Mouse (Mus musculus) liver, embryonic 11.5 days (tissue): ENCODE results near the gene Ky. TPM values are rescaled to one million over a fixed set of nuclear protein-coding genes. Genes with fewer than 3 reads are reported as not detected.

Experiments used
- ATAC-seq: fragments of 200-750 bp; cut with Nextera tagmentation; replicated peaks from 2 replicates; pipeline ENCODE4 v1.8.0; 2017; ENCODE audit warnings: moderate number of reproducible peaks, mild to moderate bottlenecking, moderate TSS enrichment, moderate library complexity; ENCODE audit not compliant: low FRiP score
- DNase-seq: peaks from one replicate; pipeline ENCODE4 v3.0.0-alpha.2; 2017; ENCODE audit warnings: low spot score
- H3K27ac ChIP-seq: fragments of 300-500 bp; sonication (generic); 2 replicates; pipeline ENCODE4 v1.5.1; 2014; ENCODE audit warnings: mild to moderate bottlenecking, low read depth, low read length, control low read depth
- H3K27me3 ChIP-seq: fragments of 300-500 bp; sonication (generic); replicated peaks from 2 replicates; pipeline ENCODE4 v1.6.1; 2014; ENCODE audit warnings: low read length, mixed read lengths; ENCODE audit not compliant: control insufficient read depth, insufficient read depth
- H3K36me3 ChIP-seq: fragments of 300-500 bp; sonication (generic); 2 replicates; pipeline ENCODE4 v1.6.1; 2014; ENCODE audit warnings: mild to moderate bottlenecking, low read length, moderate library complexity, mixed read lengths; ENCODE audit not compliant: control insufficient read depth, insufficient read depth
- H3K4me1 ChIP-seq: fragments of 300-500 bp; sonication (generic); replicated peaks from 2 replicates; pipeline ENCODE4 v1.6.1; 2014; ENCODE audit warnings: low read length, mixed read lengths; ENCODE audit not compliant: control insufficient read depth, insufficient read depth
- H3K4me2 ChIP-seq: fragments of 300-500 bp; sonication (generic); 2 replicates; pipeline ENCODE4 v1.6.1; 2014; ENCODE audit warnings: mild to moderate bottlenecking, control low read depth, moderate library complexity
- H3K4me3 ChIP-seq: fragments of 300-500 bp; sonication (generic); 2 replicates; pipeline ENCODE4 v1.5.1; 2014; ENCODE audit warnings: low read depth, low read length, control low read depth
- H3K9ac ChIP-seq: fragments of 300-500 bp; sonication (generic); 2 replicates; pipeline ENCODE4 v1.6.1; 2014; ENCODE audit warnings: low read depth, low read length, control low read depth
- H3K9me3 ChIP-seq: fragments of 300-500 bp; sonication (generic); 2 replicates; pipeline ENCODE4 v1.6.1; 2016; ENCODE audit warnings: low read length, inconsistent platforms, mixed read lengths; ENCODE audit not compliant: control insufficient read depth
- WGBS: fragments of 180-500 bp; shearing (Covaris S2); extraction: QIAGEN DNeasy Blood & Tissue Kit; methylation state at CpG from one replicate; pipeline ENCODE4 v1.1.7; 2014; 5-methylcytosine and 5-hydroxymethylcytosine counted together
- polyA plus RNA-seq: library from polyadenylated mRNA; unstranded; fragments of >200 nt; fragmentation: Nextera tagmentation; extraction: Ambion mirVana; gene quantifications from 2 replicates; pipeline ENCODE4 v1.2.1, GENCODE M21; 2014

The Ky gene
- polyA plus RNA-seq, 1 experiment from 2014 or later: not detected

- no peak for DNase-seq
Observed at GRCm38 (mm10) chr9:102498701-102499100, 6.8 kb upstream of the Ky start.

GRCm38 (mm10) chr9:102499266-102499665 is 6.3 kb upstream of the Ky start:
- no peaks in the 10 kb centered on the region for H3K36me3 ChIP-seq
- H3K27me3 ChIP-seq: no peaks in the 10 kb centered on the region
- H3K4me2 ChIP-seq: no peak overlapping the region
- H3K4me3 ChIP-seq: no peak overlapping the region
- H3K9ac ChIP-seq: no peak overlapping the region
- ATAC-seq (no peak), DNase-seq (no peak)
- no peaks in the 10 kb centered on the region for H3K4me1 ChIP-seq
- WGBS: 81% methylated on average over 4 of the region's 4 CpGs
- H3K9me3 ChIP-seq: no peaks in the 10 kb centered on the region
- no peak overlapping the region for H3K27ac ChIP-seq

More at GRCm38 (mm10) chr9:102498701-102499100, 6.8 kb upstream of the Ky start:
- H3K27me3 ChIP-seq: no peaks in the 10 kb centered on the region
- no peak overlapping the region for H3K27ac ChIP-seq
- no peaks in the 10 kb centered on the region for H3K4me1 ChIP-seq
- no peaks in the 10 kb centered on the region for H3K36me3 ChIP-seq
- no peak overlapping the region for H3K4me3 ChIP-seq
- no peak overlapping the region for H3K4me2 ChIP-seq
- H3K9ac ChIP-seq: no peak overlapping the region
- no peaks in the 10 kb centered on the region for H3K9me3 ChIP-seq
- WGBS: 89% methylated on average over 6 of the region's 6 CpGs
- no peak for ATAC-seq

GRCm38 (mm10) chr9:102499746-102500145 is 5.8 kb upstream of the Ky start:
- H3K4me1 ChIP-seq: no peaks in the 10 kb centered on the region
- H3K27ac ChIP-seq: no peak overlapping the region
- no peaks in the 10 kb centered on the region for H3K36me3 ChIP-seq
- peaks cover 1% of the 10 kb centered on the region; the same call in 1 of the 2 replicates for H3K27me3 ChIP-seq
- no peak for DNase-seq
- ATAC-seq: no peak
- H3K9ac ChIP-seq: no peak overlapping the region
- no peak overlapping the region for H3K4me3 ChIP-seq
- H3K4me2 ChIP-seq: no peak overlapping the region
- H3K9me3 ChIP-seq: no peaks in the 10 kb centered on the region

GRCm38 (mm10) chr9:102501113-102501512 is 4.4 kb upstream of the Ky start:
- Histone ChIP-seq H3K4me1 (no peaks in the 10 kb centered on the region), H3K4me2 (no peak overlapping the region), H3K27me3 (peaks cover 15% of the 10 kb centered on the region), H3K36me3 (no peaks in the 10 kb centered on the region), H3K9ac (no peak overlapping the region), H3K9me3 (no peaks in the 10 kb centered on the region), H3K4me3 (no peak overlapping the region), H3K27ac (no peak overlapping the region)
- DNase-seq: no peak
- no peak for ATAC-seq
- 68% methylated on average over 4 of the region's 4 CpGs for WGBS

DNA sequence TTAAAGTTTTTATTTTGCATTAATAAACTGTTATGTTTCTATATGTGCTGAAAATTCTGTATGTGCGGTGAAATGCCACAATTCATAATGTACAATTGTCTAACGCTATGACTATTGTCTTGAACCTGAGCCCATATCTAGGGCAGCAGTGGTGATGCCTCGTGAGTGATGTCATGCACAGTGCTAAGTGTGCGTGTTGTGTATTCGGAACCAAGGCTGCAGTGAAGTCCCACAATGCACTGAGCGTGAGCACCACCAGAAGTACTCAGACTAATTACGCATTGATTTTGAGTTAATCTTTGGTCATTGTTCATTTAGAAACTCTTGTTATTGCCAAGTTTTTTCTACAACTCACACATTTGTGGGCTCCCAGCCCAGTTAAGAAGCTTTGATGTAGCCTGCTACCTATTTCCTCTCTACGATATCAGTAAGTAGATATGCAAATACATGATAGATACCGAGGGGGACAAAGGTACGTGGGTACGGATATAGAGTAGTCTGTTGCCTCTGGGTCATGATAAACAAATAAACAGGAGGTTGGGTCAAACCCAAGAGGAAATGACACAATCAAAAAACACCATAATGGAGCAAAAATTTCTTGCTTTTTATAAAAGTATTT is 3.4 kb upstream of the Ky start:
- WGBS: 72% methylated on average over 11 of the region's 11 CpGs
- Histone ChIP-seq H3K9me3 (no peaks in the 10 kb centered on the region), H3K4me2 (no peak overlapping the region), H3K27me3 (peaks cover 25% of the 10 kb centered on the region), H3K4me3 (no peak overlapping the region), H3K9ac (no peak overlapping the region), H3K27ac (no peak overlapping the region), H3K4me1 (no peaks in the 10 kb centered on the region), H3K36me3 (no peaks in the 10 kb centered on the region)
- DNase-seq: no peak
- no peak for ATAC-seq

DNA sequence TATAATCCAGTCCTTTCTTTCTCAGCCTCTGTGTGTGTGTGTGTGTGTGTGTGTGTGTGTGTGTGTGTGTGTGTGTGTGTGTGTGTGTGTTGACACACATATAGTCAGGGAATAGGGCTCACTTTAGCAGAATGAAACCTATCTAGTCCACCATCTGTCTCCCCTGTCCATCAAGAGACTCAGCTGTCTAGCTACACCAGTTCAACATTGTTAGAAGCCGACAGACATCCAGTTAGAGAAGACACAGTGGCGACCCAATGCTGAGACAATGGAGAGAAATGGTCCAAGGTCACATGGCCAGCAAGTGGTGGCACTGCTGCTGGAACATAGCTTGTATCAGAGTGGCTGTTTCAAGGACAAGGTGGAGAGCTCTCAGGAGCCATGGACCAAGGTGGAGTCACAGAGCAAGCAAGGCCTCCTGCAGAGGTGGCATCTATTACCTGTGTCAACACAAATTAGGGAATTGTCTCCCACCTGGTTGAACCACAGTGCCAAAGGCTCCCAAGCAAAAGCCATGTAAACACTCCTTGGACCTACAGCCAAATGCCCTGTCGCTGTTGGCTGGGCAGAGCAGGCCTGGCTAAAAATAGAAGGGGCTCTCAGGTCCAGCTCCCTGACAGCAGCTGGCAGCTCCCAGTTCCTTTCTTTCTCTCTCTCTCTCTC is 703 bp upstream of the Ky start:
- Histone ChIP-seq H3K4me2 (no peak overlapping the region), H3K36me3 (no peaks in the 10 kb centered on the region), H3K9me3 (no peaks in the 10 kb centered on the region), H3K9ac (no peak overlapping the region), H3K27ac (no peak overlapping the region), H3K27me3 (peaks cover 32% of the 10 kb centered on the region), H3K4me3 (no peak overlapping the region), H3K4me1 (no peaks in the 10 kb centered on the region)
- no peak for DNase-seq
- 67% methylated on average over 3 of the region's 3 CpGs for WGBS
- ATAC-seq: no peak

DNA sequence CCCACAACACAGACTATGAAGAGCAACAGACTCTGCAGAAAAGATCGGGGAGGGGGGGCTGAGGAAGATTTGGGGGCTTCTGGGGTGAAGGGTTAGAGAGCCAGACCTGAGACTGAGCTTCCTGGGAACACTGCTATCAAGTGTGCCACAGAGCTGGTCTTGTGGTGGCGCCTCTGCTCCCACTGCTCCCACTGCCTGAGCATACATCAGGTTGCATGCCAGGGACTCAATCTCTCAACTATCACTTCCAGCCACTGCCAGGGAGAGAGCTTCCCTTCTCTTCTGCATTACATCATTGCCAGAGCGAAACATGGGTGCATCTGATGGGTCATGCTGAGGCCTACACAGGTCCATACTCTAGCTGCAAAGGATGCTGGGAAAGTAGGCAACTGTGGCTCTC is 2.8 kb downstream of the Ky start:
- ATAC-seq: no peak
- no peak overlapping the region for H3K9ac ChIP-seq
- H3K27ac ChIP-seq: no peak overlapping the region
- peaks cover 32% of the 10 kb centered on the region for H3K27me3 ChIP-seq
- H3K9me3 ChIP-seq: no peaks in the 10 kb centered on the region
- H3K4me2 ChIP-seq: no peak overlapping the region
- no peak overlapping the region for H3K4me3 ChIP-seq
- no peaks in the 10 kb centered on the region for H3K36me3 ChIP-seq
- DNase-seq: no peak
- H3K4me1 ChIP-seq: no peaks in the 10 kb centered on the region
- WGBS: 73% methylated on average over 3 of the region's 3 CpGs

DNA sequence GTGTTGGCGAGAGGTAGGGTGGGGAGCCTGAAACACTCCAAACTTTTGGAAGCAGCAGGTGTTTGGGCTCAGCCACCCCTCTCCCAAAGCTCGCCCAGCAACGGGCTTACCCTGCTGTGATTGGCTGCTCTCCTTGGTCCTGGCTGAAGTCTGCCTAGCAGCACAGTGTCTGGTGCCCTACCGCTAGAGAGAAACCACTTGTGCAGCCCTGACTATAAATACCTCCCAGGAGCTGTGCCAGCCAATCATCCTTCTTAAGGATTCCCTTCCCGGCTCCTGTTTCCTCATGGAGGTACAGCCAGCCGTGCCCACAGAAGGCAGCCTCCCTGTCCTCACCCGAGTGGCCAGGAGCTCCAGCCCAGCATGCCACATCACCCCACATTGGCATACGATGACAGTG is 5.9 kb downstream of the Ky start:
- H3K27ac ChIP-seq: no peak overlapping the region
- H3K9me3 ChIP-seq: no peaks in the 10 kb centered on the region
- H3K9ac ChIP-seq: no peak overlapping the region
- 42% methylated on average over 8 of the region's 8 CpGs for WGBS
- H3K4me2 ChIP-seq: no peak overlapping the region
- peaks cover 14% of the 10 kb centered on the region for H3K27me3 ChIP-seq
- DNase-seq (no peak), ATAC-seq (no peak)
- no peaks in the 10 kb centered on the region for H3K4me1 ChIP-seq
- no peak overlapping the region for H3K4me3 ChIP-seq
- no peaks in the 10 kb centered on the region for H3K36me3 ChIP-seq

- no peaks in the 10 kb centered on the region for H3K9me3 ChIP-seq
- no peak overlapping the region for H3K4me3 ChIP-seq
- H3K9ac ChIP-seq: no peak overlapping the region
- no peak overlapping the region for H3K4me2 ChIP-seq
- no peaks in the 10 kb centered on the region for H3K27me3 ChIP-seq
- H3K27ac ChIP-seq: no peak overlapping the region
- no peaks in the 10 kb centered on the region for H3K36me3 ChIP-seq
- DNase-seq: no peak
- WGBS: 69% methylated on average over 4 of the region's 4 CpGs
- no peak for ATAC-seq
- no peaks in the 10 kb centered on the region for H3K4me1 ChIP-seq
Observed at GRCm38 (mm10) chr9:102513578-102513977, 8.0 kb downstream of the Ky start.
